Mouse (Mus musculus): ENCODE measurements at regions not wholly inside any gene's neighbourhood (a gene's known extent, or its start where the extent isn't known, plus 50 kb on each side); places are given as distances from the start of the nearest gene placed in this dataset.

DNA sequence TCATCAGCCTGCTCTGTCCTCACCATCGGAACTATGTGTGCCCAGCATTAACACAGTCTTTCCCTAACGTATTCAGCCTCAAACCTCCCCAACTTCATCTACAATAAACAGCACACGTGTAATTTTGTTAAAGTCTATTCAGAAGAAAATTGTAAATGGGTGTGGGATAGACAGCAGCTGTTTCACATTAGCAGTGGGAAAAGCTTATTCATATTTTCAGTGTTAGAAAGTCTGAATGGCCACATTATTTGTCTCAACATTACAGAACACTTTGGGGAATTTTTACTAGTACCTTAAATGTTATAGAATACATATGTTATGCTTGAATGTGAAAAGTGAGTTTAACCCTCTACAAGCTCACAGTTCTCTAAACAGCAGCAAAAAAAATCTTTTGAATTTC lies 266.8 kb upstream of the Mad2l1 start:
- Histone ChIP-seq H3K27ac (ENCODE audit: low read depth, low read length) (no peak overlapping the region), H3K9me3 (replicated peaks; ENCODE audit: control insufficient read depth, low read length) (no peaks in the 10 kb centered on the region), H3K9ac (ENCODE audit: low read depth, low read length) (no peak overlapping the region), H3K4me1 (ENCODE audit: control insufficient read depth, insufficient read depth, low read length) (peaks cover 6% of the 10 kb centered on the region; the same call in 1 of the 2 replicates), H3K4me2 (no peak overlapping the region), H3K27me3 (ENCODE audit: control insufficient read depth, insufficient read depth, low read length) (no peaks in the 10 kb centered on the region), H3K36me3 (ENCODE audit: control insufficient read depth, insufficient read depth, low read length) (no peaks in the 10 kb centered on the region), H3K4me3 (ENCODE audit: low read depth, low read length) (no peak overlapping the region)
- WGBS (ENCODE audit: insufficient replicate concordance) = 60% methylated on average over 3 of the region's 3 CpGs
- ATAC-seq (replicated peaks; ENCODE audit: insufficient number of reproducible peaks, low FRiP score, low TSS enrichment) = no peak

DNA sequence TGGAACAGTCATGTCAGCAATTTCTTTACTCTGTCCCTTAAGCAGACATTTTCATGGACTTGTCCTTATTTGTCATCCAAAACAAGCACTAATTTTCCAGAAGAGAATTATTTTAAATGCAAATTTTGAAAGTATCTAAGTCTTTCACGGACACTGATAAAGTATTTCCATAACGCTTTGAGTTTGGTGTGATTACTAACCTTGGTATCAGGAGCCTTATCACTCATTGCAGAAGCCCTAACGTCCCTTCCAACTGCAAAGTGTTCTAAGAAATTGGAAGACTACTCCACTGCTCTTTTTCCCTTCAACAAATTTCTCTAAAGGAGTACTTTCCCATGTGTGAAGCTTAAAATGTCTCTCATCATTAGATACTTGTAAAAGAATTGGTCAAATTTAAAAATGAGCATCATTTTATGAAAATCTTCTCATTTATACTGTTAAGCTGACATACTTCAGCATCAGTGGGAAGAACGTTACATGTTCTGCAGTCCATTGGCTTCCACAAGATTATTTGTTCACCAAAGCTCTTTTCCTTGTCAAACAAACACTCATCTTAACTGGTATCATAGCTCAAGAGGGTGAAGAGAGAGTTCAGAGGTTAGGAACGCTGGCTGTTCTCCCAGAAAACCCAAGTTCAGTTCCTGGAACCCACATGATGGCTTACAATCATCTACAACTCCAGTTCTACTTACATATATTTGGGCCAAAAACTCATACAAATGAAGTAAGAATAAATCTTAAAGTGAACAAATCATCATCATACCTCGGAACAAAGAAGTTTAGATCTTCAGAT lies 263.6 kb upstream of the Mad2l1 start:
- no peaks in the 10 kb centered on the region for H3K27me3 ChIP-seq (ENCODE audit: control insufficient read depth, insufficient read depth, low read length)
- H3K9me3 ChIP-seq (replicated peaks; ENCODE audit: control insufficient read depth, low read length) = no peaks in the 10 kb centered on the region
- H3K4me2 ChIP-seq = no peak overlapping the region
- no peak for ATAC-seq (replicated peaks; ENCODE audit: insufficient number of reproducible peaks, low FRiP score, low TSS enrichment)
- no peaks in the 10 kb centered on the region for H3K36me3 ChIP-seq (ENCODE audit: control insufficient read depth, insufficient read depth, low read length)
- H3K9ac ChIP-seq (ENCODE audit: low read depth, low read length) = no peak overlapping the region
- WGBS (ENCODE audit: insufficient replicate concordance) = 42% methylated on average over 6 of the region's 6 CpGs
- no peak overlapping the region for H3K27ac ChIP-seq (ENCODE audit: low read depth, low read length)
- H3K4me3 ChIP-seq (ENCODE audit: low read depth, low read length) = no peak overlapping the region
- peaks cover 6% of the 10 kb centered on the region; the same call in 1 of the 2 replicates for H3K4me1 ChIP-seq (ENCODE audit: control insufficient read depth, insufficient read depth, low read length)

DNA sequence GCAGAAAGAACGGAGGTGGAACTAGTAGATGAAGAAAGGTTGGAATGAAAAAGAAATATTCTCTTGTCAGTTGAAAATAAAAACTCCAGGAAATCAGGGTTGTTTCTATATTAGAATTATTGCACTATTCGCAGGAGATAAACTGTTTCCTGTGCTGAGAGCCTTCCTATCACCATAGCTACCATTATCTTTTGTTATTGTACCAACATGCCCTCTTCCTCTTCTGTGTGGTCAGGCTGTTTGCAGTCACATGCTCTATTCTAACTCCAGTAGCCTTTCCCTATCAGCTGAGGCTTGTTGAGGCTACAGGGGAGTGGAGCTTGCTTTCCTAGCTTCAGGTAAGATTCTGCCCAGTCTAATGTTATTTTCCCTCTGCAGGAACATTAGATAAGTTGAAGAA lies 263.0 kb upstream of the Mad2l1 start:
- no peaks in the 10 kb centered on the region for H3K9me3 ChIP-seq (replicated peaks; ENCODE audit: control insufficient read depth, low read length)
- peak; percentile 65 for ATAC-seq (replicated peaks; ENCODE audit: insufficient number of reproducible peaks, low FRiP score, low TSS enrichment)
- 52% methylated on average over 2 of the region's 2 CpGs for WGBS (ENCODE audit: insufficient replicate concordance)
- H3K9ac ChIP-seq (ENCODE audit: low read depth, low read length) = no peak overlapping the region
- H3K27ac ChIP-seq (ENCODE audit: low read depth, low read length) = no peak overlapping the region; the same call in 1 of the 2 replicates
- no peaks in the 10 kb centered on the region for H3K36me3 ChIP-seq (ENCODE audit: control insufficient read depth, insufficient read depth, low read length)
- peaks cover 6% of the 10 kb centered on the region; the same call in 1 of the 2 replicates for H3K4me1 ChIP-seq (ENCODE audit: control insufficient read depth, insufficient read depth, low read length)
- H3K27me3 ChIP-seq (ENCODE audit: control insufficient read depth, insufficient read depth, low read length) = no peaks in the 10 kb centered on the region
- H3K4me2 ChIP-seq = no peak overlapping the region
- no peak overlapping the region for H3K4me3 ChIP-seq (ENCODE audit: low read depth, low read length)

DNA sequence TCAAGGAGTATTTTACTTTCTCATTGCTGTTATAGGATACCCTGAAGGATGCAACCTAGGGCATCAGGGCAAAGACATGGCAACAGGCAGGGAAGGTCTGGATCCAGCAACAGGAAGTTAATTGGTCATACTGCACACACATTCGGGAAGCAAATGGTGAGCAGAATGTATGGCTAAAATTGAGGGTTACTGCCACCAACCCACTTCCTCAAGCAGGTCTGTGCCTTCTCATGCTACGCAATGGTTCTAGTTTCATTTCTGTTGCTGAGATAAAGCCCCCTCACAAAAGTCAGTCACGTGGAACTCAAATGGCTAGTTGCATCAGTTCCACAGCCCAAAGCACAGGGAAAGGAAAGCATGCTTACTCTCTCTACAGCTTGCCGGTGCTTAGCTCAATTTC lies 260.5 kb upstream of the Mad2l1 start:
- no peak overlapping the region for H3K4me2 ChIP-seq
- H3K4me1 ChIP-seq (ENCODE audit: control insufficient read depth, insufficient read depth, low read length) = peaks cover 6% of the 10 kb centered on the region; the same call in 1 of the 2 replicates
- H3K9ac ChIP-seq (ENCODE audit: low read depth, low read length) = no peak overlapping the region
- no peak overlapping the region for H3K4me3 ChIP-seq (ENCODE audit: low read depth, low read length)
- H3K27me3 ChIP-seq (ENCODE audit: control insufficient read depth, insufficient read depth, low read length) = no peaks in the 10 kb centered on the region
- ATAC-seq (replicated peaks; ENCODE audit: insufficient number of reproducible peaks, low FRiP score, low TSS enrichment) = no peak
- H3K9me3 ChIP-seq (replicated peaks; ENCODE audit: control insufficient read depth, low read length) = no peaks in the 10 kb centered on the region
- no peak overlapping the region for H3K27ac ChIP-seq (ENCODE audit: low read depth, low read length)
- H3K36me3 ChIP-seq (ENCODE audit: control insufficient read depth, insufficient read depth, low read length) = no peaks in the 10 kb centered on the region
- 81% methylated on average over 4 of the region's 4 CpGs for WGBS (ENCODE audit: insufficient replicate concordance)

DNA sequence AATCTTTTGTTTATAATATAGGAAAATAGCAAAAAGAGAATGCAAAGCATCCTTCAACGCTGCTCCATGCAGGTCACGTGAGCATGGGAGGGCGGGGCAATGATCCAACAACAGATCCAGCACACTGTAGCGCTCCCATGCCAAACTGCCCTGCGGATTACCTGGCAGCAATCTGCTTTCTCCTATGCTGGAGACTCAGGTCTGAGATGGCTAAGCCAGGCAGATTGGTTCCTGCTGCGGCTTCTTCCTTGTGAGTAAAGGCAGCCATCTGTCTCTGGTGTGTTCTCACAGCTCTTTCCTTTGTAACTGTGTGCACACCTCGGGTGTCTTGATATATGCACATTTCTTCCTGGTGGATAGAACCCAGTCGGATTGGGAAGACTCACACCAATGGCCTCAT lies 254.5 kb upstream of the Mad2l1 start:
- WGBS (ENCODE audit: insufficient replicate concordance) = 75% methylated on average over 8 of the region's 8 CpGs
- ATAC-seq (replicated peaks; ENCODE audit: insufficient number of reproducible peaks, low FRiP score, low TSS enrichment) = no peak
- Histone ChIP-seq H3K27me3 (ENCODE audit: control insufficient read depth, insufficient read depth, low read length) (no peaks in the 10 kb centered on the region), H3K9me3 (replicated peaks; ENCODE audit: control insufficient read depth, low read length) (no peaks in the 10 kb centered on the region), H3K4me2 (no peak overlapping the region), H3K9ac (ENCODE audit: low read depth, low read length) (no peak overlapping the region), H3K4me1 (ENCODE audit: control insufficient read depth, insufficient read depth, low read length) (no peaks in the 10 kb centered on the region), H3K27ac (ENCODE audit: low read depth, low read length) (no peak overlapping the region), H3K36me3 (ENCODE audit: control insufficient read depth, insufficient read depth, low read length) (no peaks in the 10 kb centered on the region), H3K4me3 (ENCODE audit: low read depth, low read length) (no peak overlapping the region)

DNA sequence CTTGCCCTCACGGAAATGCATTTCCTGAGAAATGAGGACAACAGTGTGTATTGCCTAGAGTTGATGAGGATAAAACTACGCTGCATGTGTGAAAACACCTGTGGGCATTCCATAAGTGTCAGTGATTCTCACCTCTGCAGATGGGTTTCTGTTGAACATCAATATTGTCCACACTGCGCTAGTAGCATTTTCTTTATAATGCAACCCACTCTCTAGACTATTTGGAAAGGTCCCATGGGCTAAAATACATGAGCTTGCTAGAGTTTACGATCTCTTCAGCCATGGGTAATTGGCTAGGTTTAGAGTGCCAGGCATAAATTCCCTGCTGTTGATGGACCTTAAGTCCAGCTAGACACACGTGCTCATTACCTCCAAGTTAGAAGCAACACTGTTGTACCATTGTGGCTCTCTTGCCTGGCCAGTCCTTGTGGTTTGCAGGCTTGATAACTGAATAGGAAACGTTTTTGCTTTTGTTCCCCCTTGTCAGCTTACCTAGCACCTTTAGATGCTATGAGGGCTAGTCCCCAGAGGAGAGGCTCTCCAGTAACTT lies 252.5 kb upstream of the Mad2l1 start:
- Histone ChIP-seq H3K4me2 (no peak overlapping the region), H3K27me3 (ENCODE audit: control insufficient read depth, insufficient read depth, low read length) (no peaks in the 10 kb centered on the region), H3K4me1 (ENCODE audit: control insufficient read depth, insufficient read depth, low read length) (no peaks in the 10 kb centered on the region), H3K4me3 (ENCODE audit: low read depth, low read length) (no peak overlapping the region), H3K9me3 (replicated peaks; ENCODE audit: control insufficient read depth, low read length) (no peaks in the 10 kb centered on the region), H3K27ac (ENCODE audit: low read depth, low read length) (no peak overlapping the region), H3K9ac (ENCODE audit: low read depth, low read length) (no peak overlapping the region), H3K36me3 (ENCODE audit: control insufficient read depth, insufficient read depth, low read length) (no peaks in the 10 kb centered on the region)
- no peak for ATAC-seq (replicated peaks; ENCODE audit: insufficient number of reproducible peaks, low FRiP score, low TSS enrichment)
- WGBS (ENCODE audit: insufficient replicate concordance) = 79% methylated on average over 6 of the region's 6 CpGs

DNA sequence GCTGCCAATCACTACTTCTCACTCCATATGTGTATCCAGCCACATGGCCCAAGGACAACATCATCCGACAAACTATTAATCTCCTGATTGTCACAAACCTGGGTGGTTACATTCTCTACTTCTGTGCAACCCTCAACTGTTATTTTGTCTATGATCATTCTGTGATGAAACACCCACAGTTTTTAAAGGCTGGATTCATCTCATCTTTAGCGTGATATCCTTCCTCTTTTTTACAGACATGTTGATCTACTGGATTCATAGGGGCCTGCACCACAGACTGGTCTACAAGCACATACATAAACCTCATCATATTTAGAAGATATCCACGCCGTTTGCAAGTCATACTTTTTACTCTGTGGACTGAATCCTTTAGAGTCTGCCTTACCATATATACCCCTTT lies 251.7 kb upstream of the Mad2l1 start:
- H3K27ac ChIP-seq (ENCODE audit: low read depth, low read length) = no peak overlapping the region
- H3K4me3 ChIP-seq (ENCODE audit: low read depth, low read length) = no peak overlapping the region
- H3K4me2 ChIP-seq = no peak overlapping the region
- no peak overlapping the region for H3K9ac ChIP-seq (ENCODE audit: low read depth, low read length)
- 86% methylated on average over 4 of the region's 4 CpGs for WGBS (ENCODE audit: insufficient replicate concordance)
- no peak for ATAC-seq (replicated peaks; ENCODE audit: insufficient number of reproducible peaks, low FRiP score, low TSS enrichment)
- H3K27me3 ChIP-seq (ENCODE audit: control insufficient read depth, insufficient read depth, low read length) = no peaks in the 10 kb centered on the region
- no peaks in the 10 kb centered on the region for H3K4me1 ChIP-seq (ENCODE audit: control insufficient read depth, insufficient read depth, low read length)
- no peaks in the 10 kb centered on the region for H3K36me3 ChIP-seq (ENCODE audit: control insufficient read depth, insufficient read depth, low read length)
- H3K9me3 ChIP-seq (replicated peaks; ENCODE audit: control insufficient read depth, low read length) = no peaks in the 10 kb centered on the region

DNA sequence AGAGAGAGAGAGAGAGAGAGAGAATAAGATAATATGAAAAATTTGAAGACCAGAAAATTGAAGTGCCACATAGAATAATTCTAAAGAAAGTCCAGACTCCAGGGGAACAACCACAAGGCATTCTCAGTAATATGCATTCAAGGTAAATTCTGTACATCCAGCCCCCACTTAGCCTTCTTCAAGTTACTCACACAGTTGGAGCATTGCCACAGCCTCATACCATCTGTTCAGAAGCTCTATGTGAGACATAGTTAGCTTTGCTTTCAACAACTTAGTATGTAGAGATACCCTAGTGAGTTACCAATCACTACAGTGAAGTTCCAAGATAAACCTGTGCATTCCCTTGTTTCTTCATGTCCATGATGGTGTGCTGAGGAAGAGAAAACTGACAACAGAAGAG lies 247.6 kb upstream of the Mad2l1 start:
- no peak for ATAC-seq (replicated peaks; ENCODE audit: insufficient number of reproducible peaks, low FRiP score, low TSS enrichment)

DNA sequence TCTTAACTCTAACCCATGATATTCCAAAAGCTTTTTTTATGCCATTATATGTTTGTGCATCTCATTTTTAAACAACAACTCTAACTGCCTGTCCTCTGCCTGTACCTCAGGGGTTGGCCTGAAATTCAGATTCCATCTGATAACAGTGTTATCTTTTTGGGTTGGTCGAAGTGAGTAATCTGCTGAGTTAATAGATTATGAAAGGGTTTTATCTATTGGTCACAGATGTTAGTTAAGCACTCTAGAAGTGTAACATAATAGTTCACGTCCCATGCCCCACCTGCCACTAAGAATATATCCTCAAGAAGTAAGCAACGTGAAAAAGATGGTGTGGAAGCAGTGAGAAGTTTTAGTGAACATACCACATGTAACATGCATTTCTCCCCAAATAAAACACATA lies 246.0 kb upstream of the Mad2l1 start:
- ATAC-seq (replicated peaks; ENCODE audit: insufficient number of reproducible peaks, low FRiP score, low TSS enrichment) = no peak

More for the DNA sequence above, 247.6 kb upstream of the Mad2l1 start:
- Histone ChIP-seq H3K36me3 (ENCODE audit: control insufficient read depth, insufficient read depth, low read length) (no peaks in the 10 kb centered on the region), H3K9me3 (replicated peaks; ENCODE audit: control insufficient read depth, low read length) (no peaks in the 10 kb centered on the region), H3K4me2 (no peak overlapping the region), H3K4me1 (ENCODE audit: control insufficient read depth, insufficient read depth, low read length) (no peaks in the 10 kb centered on the region), H3K4me3 (ENCODE audit: low read depth, low read length) (no peak overlapping the region), H3K9ac (ENCODE audit: low read depth, low read length) (no peak overlapping the region), H3K27me3 (ENCODE audit: control insufficient read depth, insufficient read depth, low read length) (no peaks in the 10 kb centered on the region), H3K27ac (ENCODE audit: low read depth, low read length) (no peak overlapping the region)

More for the DNA sequence above, 246.0 kb upstream of the Mad2l1 start:
- Histone ChIP-seq H3K4me2 (no peak overlapping the region), H3K9me3 (replicated peaks; ENCODE audit: control insufficient read depth, low read length) (no peaks in the 10 kb centered on the region), H3K27me3 (ENCODE audit: control insufficient read depth, insufficient read depth, low read length) (no peaks in the 10 kb centered on the region), H3K9ac (ENCODE audit: low read depth, low read length) (no peak overlapping the region), H3K4me1 (ENCODE audit: control insufficient read depth, insufficient read depth, low read length) (no peaks in the 10 kb centered on the region), H3K36me3 (ENCODE audit: control insufficient read depth, insufficient read depth, low read length) (no peaks in the 10 kb centered on the region), H3K27ac (ENCODE audit: low read depth, low read length) (no peak overlapping the region), H3K4me3 (ENCODE audit: low read depth, low read length) (no peak overlapping the region)
- WGBS (ENCODE audit: insufficient replicate concordance) = 39% methylated on average over 3 of the region's 3 CpGs

Data from heart, embryonic 11.5 days (tissue).